Mouse (Mus musculus) gastrocnemius, adult 8-10 months (tissue): Measurements from ENCODE around the gene Mucl1. TPM values are rescaled to one million over a fixed set of nuclear protein-coding genes. Genes with fewer than 3 reads are reported as not detected.
"Not testable (repeated sequence)": the region's sequence is repeated elsewhere in the genome, so short reads cannot be mapped to it uniquely, and the experiment has no call there.

Source experiments
- DNase-seq, 2 experiments: peaks; one replicate each; pipeline ENCODE4 v3.0.0; 2022; ENCODE audit warnings: low spot score in 2 of 2
- total RNA-seq, 4 experiments: library from RNA; stranded (reverse); gene quantifications; 2 replicates each; pipeline ENCODE4 v1.2.4; 2022

Mucl1 gene
- total RNA-seq = 1 to 10 TPM in 2 of 4 experiments, under 1 TPM in 1, not detected in 1; 0.70 to 1.6 (median 1.3) TPM

- no peak for DNase-seq
Observed at GRCm38 (mm10) chr15:103755369-103755768, at the start of gene Mucl1. Gene Mucl1 (minus strand): TSS chr15:103755469.

- not testable (repeated sequence) for DNase-seq
Observed at GRCm38 (mm10) chr15:103766836-103767235, 11.6 kb upstream of the Mucl1 start.

GRCm38 (mm10) chr15:103716861-103717260 is 38.4 kb downstream of the Mucl1 start:
- DNase-seq = not testable (repeated sequence)

Other genes with a start within 250 kb of the Mucl1 start
- gene Ppp1r1a, start 217.5 kb downstream of the Mucl1 start, total RNA-seq = 100 to 1,000 TPM in 2 of 4 experiments, 10 to 100 TPM in 2; 77.3 to 125 (median 101) TPM
- gene Glycam1, start 190.4 kb downstream of the Mucl1 start, total RNA-seq = not detected
- not detected for gene Mucl2, start 143.8 kb upstream of the Mucl1 start, total RNA-seq